Mouse (Mus musculus): ENCODE measurements around the gene Dvl3. TPM values are rescaled to one million over a fixed set of nuclear protein-coding genes. Genes with fewer than 3 reads are reported as not detected.

The Dvl3 gene
- total and polyA plus RNA-seq, 3 experiments, result 4.1 to 20.5 TPM; not detected in 1

- TF ChIP-seq ZC3H11A (IDR thresholded peaks at IDR 0.05; ENCODE audit: low read depth, low read length), result peak; percentile 52; the same call in 1 of the 2 replicates
- TF ChIP-seq JUND (IDR thresholded peaks at IDR 0.05; ENCODE audit: low read depth, low read length), result no peak
- TF ChIP-seq HCFC1 (IDR thresholded peaks at IDR 0.05; ENCODE audit: low read depth, low read length), result peak; percentile 46; the same call in 1 of the 2 replicates
- TF ChIP-seq GATA1 (IDR thresholded peaks at IDR 0.05; ENCODE audit: low read depth, low read length), result no peak
These were observed 19.8 kb upstream of the Dvl3 start (continued) for GRCm38 (mm10) chr16:20496671-20497600.

GRCm38 (mm10) chr16:20497980-20498676 is 18.7 kb upstream of the Dvl3 start:
- Histone ChIP-seq H3K9ac (ENCODE audit: control insufficient read depth, low read depth, low read length, poor library complexity, severe bottlenecking) (peak overlapping the region; percentile 48), H3K36me3 (ENCODE audit: control insufficient read depth in 1 of 2, insufficient read depth in 2 of 2, low read length in 2 of 2) (peaks cover 13 to 17% of the 10 kb centered on the region in 2 experiments), H3K4me3 (ENCODE audit: control insufficient read depth in 1 of 2, insufficient read depth in 1 of 2, low read depth in 2 of 2, low read length in 2 of 2) (peak overlapping the region; percentile 67 to 100), H3K4me1 (ENCODE audit: control insufficient read depth in 1 of 2, insufficient read depth in 2 of 2, low read length in 2 of 2) (peaks cover 5 to 8% of the 10 kb centered on the region in 2 experiments), H3K79me2 (ENCODE audit: control insufficient read depth, insufficient read depth, low read length, poor library complexity) (peaks cover 11% of the 10 kb centered on the region), H3K27ac (ENCODE audit: control insufficient read depth, low read depth, low read length) (peak overlapping the region; percentile 67), H3K27me3 (ENCODE audit: control insufficient read depth in 1 of 2, insufficient read depth in 2 of 2, low read length in 2 of 2) (no peaks in the 10 kb centered on the region), H3K9me3 (replicated peaks; ENCODE audit: insufficient read depth, low read length) (no peaks in the 10 kb centered on the region)
- peak; percentile 62; the same call in 1 of the 2 replicates for TF ChIP-seq USF1 (IDR thresholded peaks at IDR 0.05; ENCODE audit: low read depth, low read length)
- TF ChIP-seq ZNF384 (IDR thresholded peaks at IDR 0.05; ENCODE audit: low read depth, low read length), result no peak
- no peak for DNase-seq (ENCODE audit: low read depth, low spot score)

GRCm38 (mm10) chr16:20498677-20499475 is 17.9 kb upstream of the Dvl3 start, which contains the start of gene Eif2b5:
TSS of gene Eif2b5 (plus strand) at chr16:20498817.
- H3K36me3 ChIP-seq (ENCODE audit: control insufficient read depth in 1 of 2, insufficient read depth in 2 of 2, low read length in 2 of 2), result peaks cover 11 to 17% of the 10 kb centered on the region in 2 experiments
- H3K4me1 ChIP-seq (ENCODE audit: control insufficient read depth in 1 of 2, insufficient read depth in 2 of 2, low read length in 2 of 2), result peaks cover 5 to 8% of the 10 kb centered on the region in 2 experiments
- H3K9me3 ChIP-seq (replicated peaks; ENCODE audit: insufficient read depth, low read length), result no peaks in the 10 kb centered on the region
- no peak; the same call in 1 of the 2 replicates for TF ChIP-seq MAFK (IDR thresholded peaks at IDR 0.05; ENCODE audit: borderline replicate concordance, low read depth, low read length)
- peak; percentile 98 for TF ChIP-seq SIN3A (IDR thresholded peaks at IDR 0.05; ENCODE audit: low read length)
- TF ChIP-seq ZMIZ1 (IDR thresholded peaks at IDR 0.05; ENCODE audit: low read depth, low read length), result peak; percentile 83
- no peak for TF ChIP-seq RAD21 (IDR thresholded peaks at IDR 0.05; ENCODE audit: low read depth, low read length)
- TF ChIP-seq CHD2 (IDR thresholded peaks at IDR 0.05; ENCODE audit: low read length), result no peak
- no peak for TF ChIP-seq USF2 (IDR thresholded peaks at IDR 0.05; ENCODE audit: borderline replicate concordance in 1 of 2, insufficient read depth in 1 of 2, low read depth in 1 of 2, low read length in 2 of 2)
- peak; percentile 71; the same call in 1 of the 2 replicates for TF ChIP-seq ETS1 (IDR thresholded peaks at IDR 0.05; ENCODE audit: low read depth, low read length)
- TF ChIP-seq MEF2A (IDR thresholded peaks at IDR 0.05; ENCODE audit: extremely low read depth, insufficient replicate concordance, low read depth, low read length, poor library complexity, severe bottlenecking), result no peak
- peak; percentile 77 for TF ChIP-seq NRF1 (IDR thresholded peaks at IDR 0.05; ENCODE audit: insufficient read depth, low read depth, low read length, poor library complexity, severe bottlenecking)
- peak; percentile 85 for TF ChIP-seq POLR2AphosphoS2 (IDR thresholded peaks at IDR 0.05; ENCODE audit: low read length)
- no peak for TF ChIP-seq ZKSCAN1 (IDR thresholded peaks at IDR 0.05; ENCODE audit: low read depth, low read length)
- no peak for TF ChIP-seq POLR2AphosphoS5 (IDR thresholded peaks at IDR 0.05; ENCODE audit: borderline replicate concordance, low read depth, low read length)
- peak in 1 of 2 experiments; percentile 51; a peak in 2 of 4 replicates for TF ChIP-seq EP300 (IDR thresholded peaks at IDR 0.05; ENCODE audit: low read depth in 1 of 2, low read length in 2 of 2)
- TF ChIP-seq MAZ (IDR thresholded peaks at IDR 0.05; ENCODE audit: low read depth, low read length), result peak; percentile 75; the same call in 1 of the 2 replicates
- TF ChIP-seq E2F4 (IDR thresholded peaks at IDR 0.05; ENCODE audit: borderline replicate concordance, low read depth, low read length), result 0 out of 2 replicates have a peak, but pooled peaks have one; percentile 22
- peak; percentile 74 for TF ChIP-seq KAT2A (conservative IDR thresholded peaks at IDR 0.05; ENCODE audit: low read depth, low read length)

More at GRCm38 (mm10) chr16:20498677-20499475, 17.9 kb upstream of the Dvl3 start, which contains the start of gene Eif2b5:
- no peaks in the 10 kb centered on the region for H3K27me3 ChIP-seq (ENCODE audit: control insufficient read depth in 1 of 2, insufficient read depth in 2 of 2, low read length in 2 of 2)
- peak within 1 kb of the TSS; percentile 95 for H3K9ac ChIP-seq (ENCODE audit: control insufficient read depth, low read depth, low read length, poor library complexity, severe bottlenecking)
- DNase-seq (ENCODE audit: low read depth, low spot score), result peak; percentile 98
- peaks cover 11% of the 10 kb centered on the region for H3K79me2 ChIP-seq (ENCODE audit: control insufficient read depth, insufficient read depth, low read length, poor library complexity)
- H3K4me3 ChIP-seq (ENCODE audit: control insufficient read depth in 1 of 2, insufficient read depth in 1 of 2, low read depth in 2 of 2, low read length in 2 of 2), result peak within 1 kb of the TSS; percentile 98 to 100
- H3K27ac ChIP-seq (ENCODE audit: control insufficient read depth, low read depth, low read length), result peak within 1 kb of the TSS; percentile 67

Data from MEL (cell line).